Mouse (Mus musculus) telencephalon, adult 2 months (tissue): ENCODE data around the gene Lmtk2.
A peak's percentile ranks its signal among the peaks of the same experiment; 100 is the strongest.

Experiments used
- DNase-seq: peaks from one replicate; pipeline ENCODE4 v3.0.0-alpha.2; 2011; ENCODE audit warnings: low read depth, low spot score

Lmtk2 gene

DNA sequence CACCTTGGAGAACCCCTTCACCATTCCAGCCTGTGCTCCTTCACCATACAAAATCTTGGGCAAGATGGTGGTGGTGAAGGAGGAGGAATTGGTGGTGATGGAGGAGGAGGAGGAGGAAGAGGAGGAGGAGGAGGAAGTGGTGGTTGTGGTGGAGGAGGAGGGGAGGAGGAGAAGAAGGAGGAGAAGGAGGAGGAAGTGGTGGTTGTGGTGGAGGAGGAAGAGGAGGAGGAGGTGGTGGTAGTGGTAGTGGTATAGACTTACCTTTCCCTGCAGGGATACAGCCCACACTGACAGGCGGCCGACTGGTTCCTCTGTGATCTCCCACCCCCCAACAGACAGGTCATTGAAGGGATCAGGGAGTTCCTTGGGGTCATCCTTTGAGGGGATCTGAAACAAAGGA is 115.8 kb downstream of the Lmtk2 start:
- no peak for DNase-seq

DNA sequence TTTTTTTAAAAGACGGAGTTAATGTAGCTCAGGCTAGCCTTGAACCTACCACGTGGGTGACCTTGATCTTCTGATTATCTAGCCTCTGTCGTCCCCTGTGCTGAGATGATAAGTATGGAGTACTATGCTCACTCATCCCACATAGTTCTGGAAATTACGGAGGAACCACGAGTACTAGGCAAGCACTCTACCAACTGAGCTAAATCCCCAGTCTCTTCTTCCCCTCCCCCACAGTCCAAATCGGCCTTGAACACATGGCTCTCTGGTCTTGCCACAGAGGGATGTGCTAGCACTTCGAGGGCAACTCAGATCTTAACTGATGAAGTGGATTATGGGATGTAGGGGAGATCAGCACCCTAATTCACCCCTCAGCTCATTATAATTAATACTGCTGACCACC is 117.8 kb downstream of the Lmtk2 start:
- no peak for DNase-seq

DNA sequence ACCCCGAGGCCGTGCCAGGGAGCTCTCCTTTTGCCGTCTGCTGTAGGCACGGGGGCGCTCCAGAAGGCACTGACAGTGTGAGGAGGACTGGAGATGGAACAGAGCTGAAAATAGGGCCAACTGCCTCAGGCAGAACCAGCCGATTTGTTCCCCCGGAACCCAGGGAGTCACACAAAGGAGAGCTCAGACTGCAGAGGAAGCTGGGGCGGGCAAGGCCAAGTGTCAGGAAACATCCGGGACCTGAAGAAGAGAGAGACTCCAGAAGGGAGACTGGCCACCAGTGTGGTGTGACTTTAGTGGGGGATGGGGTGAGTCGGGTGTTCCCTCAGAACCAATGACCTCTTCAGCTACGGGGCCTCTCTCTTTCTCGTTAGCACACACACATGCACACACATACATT is 119.1 kb downstream of the Lmtk2 start:
- DNase-seq, result no peak

GRCm38 (mm10) chr5:144219936-144220335 is 119.7 kb downstream of the Lmtk2 start:
- DNase-seq, result no peak

GRCm38 (mm10) chr5:144221305-144221704 is 121.1 kb downstream of the Lmtk2 start:
- DNase-seq, result no peak

GRCm38 (mm10) chr5:144222811-144223502 is 122.7 kb downstream of the Lmtk2 start:
- DNase-seq, result no peak

DNA sequence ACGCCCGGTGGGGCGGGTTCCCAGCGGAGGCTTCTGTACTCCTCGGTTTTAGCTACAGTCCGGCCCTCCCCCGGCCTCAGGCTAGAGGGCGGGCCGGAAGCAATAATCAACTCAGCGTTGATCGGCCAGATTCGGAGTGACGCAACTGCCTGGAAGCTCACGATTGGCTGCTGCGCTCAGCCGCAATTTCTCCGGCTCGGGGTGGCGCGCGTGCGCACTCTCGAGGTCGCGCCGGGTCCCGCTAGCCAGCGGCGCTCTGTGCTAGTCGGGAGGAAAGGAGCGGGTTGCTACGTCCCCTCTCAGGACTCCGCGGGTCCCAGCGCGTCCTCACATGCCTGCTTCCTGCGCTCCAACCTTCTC is 123.2 kb downstream of the Lmtk2 start, which contains the start of gene Tecpr1:
Tecpr1 (minus strand) TSS at position 113 of the 360 bp plus-strand sequence.
- DNase-seq, result peak; percentile 92

GRCm38 (mm10) chr5:144223899-144224816 is 123.9 kb downstream of the Lmtk2 start:
- no peak for DNase-seq

DNA sequence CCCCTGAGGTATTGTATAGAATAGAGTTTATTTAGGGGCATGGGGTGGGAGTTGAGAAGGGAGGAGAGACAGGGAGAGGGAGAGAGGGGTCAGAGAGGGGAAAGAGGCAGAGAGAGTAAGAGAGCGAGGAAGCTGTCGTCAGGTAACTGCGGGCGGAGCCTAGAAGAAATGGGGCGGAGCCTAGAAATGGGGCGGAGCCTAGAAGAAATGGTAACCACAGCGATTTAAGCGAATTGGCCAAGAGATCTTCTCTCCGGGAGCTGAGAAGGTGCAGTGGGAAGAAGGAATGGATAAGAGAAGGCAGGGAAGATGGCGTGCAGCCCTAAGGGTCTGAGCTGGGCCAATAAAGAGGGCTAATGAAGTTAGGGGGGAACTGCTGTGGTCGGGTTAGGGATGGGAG is 126.0 kb downstream of the Lmtk2 start:
- DNase-seq, result no peak

- no peak for DNase-seq
These were observed 130.0 kb downstream of the Lmtk2 start for GRCm38 (mm10) chr5:144230216-144230615.

- no peak for DNase-seq
These were observed 131.2 kb downstream of the Lmtk2 start for GRCm38 (mm10) chr5:144231410-144231809.

DNA sequence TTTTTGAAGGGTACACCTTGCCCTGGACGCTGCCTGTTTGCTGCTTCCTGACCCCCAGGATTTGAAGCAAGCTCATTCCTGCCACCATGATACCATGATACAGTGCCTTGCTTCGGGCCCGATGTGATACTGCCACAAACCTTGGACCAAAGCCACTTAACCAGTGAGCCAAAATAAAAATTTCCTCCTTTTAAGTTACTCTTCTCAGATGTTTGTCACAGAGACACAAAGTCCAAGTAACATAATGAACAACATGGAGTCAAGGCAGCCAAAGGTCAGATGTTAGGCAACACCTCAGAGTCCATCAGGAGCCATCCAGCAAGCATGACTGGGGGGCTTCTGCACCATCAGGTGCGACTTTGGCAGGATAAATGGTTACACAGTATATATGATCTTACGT is 132.3 kb downstream of the Lmtk2 start:
- no peak for DNase-seq

- no peak for DNase-seq
These were observed 134.0 kb downstream of the Lmtk2 start for GRCm38 (mm10) chr5:144234222-144234621.

DNA sequence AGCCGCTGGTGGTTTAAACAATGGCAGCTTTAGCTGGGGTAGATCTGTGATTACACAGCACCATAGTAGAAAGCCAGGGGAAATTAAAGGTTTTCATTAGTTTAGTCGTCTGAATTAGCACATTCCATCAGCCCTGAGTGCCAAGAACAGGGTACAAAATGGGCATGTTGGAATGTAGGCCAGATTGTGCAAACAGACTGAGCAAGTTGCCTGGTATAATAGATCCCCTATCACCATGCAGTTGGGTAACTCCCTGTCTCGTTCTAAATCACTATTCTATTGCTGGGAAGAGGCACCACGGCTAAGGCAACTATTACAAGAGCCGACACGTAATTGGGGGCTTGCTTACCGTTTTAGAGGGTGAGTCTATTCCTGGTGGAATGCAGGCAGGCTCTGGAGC is 134.5 kb downstream of the Lmtk2 start:
- no peak for DNase-seq
